Mouse (Mus musculus): ENCODE measurements around the gene Spef1. TPM values are rescaled to one million over a fixed set of nuclear protein-coding genes. Genes with fewer than 3 reads are reported as not detected.
A peak's percentile ranks its signal among the peaks of the same experiment; 100 is the strongest.
"Not testable (repeated sequence)": the region's sequence is repeated elsewhere in the genome, so short reads cannot be mapped to it uniquely, and the experiment has no call there.

Gene Spef1
- 3.1 and 3.6 TPM in 2 replicates for polyA plus RNA-seq (2015; fragmentation: Nextera tagmentation; extraction: Ambion mirVana)

GRCm38 (mm10) chr2:131186771-131187601, at the start of gene Spef1, which contains the start of gene Cdc25b:
Spef1 (minus strand) TSS chr2:131187282.
Cdc25b (plus strand) TSS chr2:131186949.
- H3K4me2 ChIP-seq (ENCODE audit: low read depth, low read length), result peak within 1 kb of the TSS; percentile 82
- peak within 1 kb of the TSS; percentile 67 for H3K27ac ChIP-seq (ENCODE audit: low read length)
- peak within 1 kb of the TSS; percentile 69 for H3K4me3 ChIP-seq (ENCODE audit: low read length)
- ATAC-seq, result peak; percentile 93
- 0 out of 2 replicates have a peak, but pooled peaks cover 6% of the 10 kb centered on the region for H3K36me3 ChIP-seq (ENCODE audit: control insufficient read depth, insufficient read depth, low read length)
- no peaks in the 10 kb centered on the region for H3K9me3 ChIP-seq (ENCODE audit: control insufficient read depth, low read length)
- WGBS, result under 1% methylated on average over 43 of the region's 43 CpGs
- H3K27me3 ChIP-seq (replicated peaks; ENCODE audit: control insufficient read depth, insufficient read depth, low read length), result no peaks in the 10 kb centered on the region
- peaks cover 25% of the 10 kb centered on the region for H3K4me1 ChIP-seq (ENCODE audit: control insufficient read depth, insufficient read depth, low read length)
- peak within 1 kb of the TSS; percentile 81 for H3K9ac ChIP-seq (ENCODE audit: low read depth, low read length)

GRCm38 (mm10) chr2:131234970-131235635, 48.0 kb upstream of the Spef1 start:
- Histone ChIP-seq H3K27ac (ENCODE audit: low read length) (peak overlapping the region; percentile 0; the same call in 1 of the 2 replicates), H3K36me3 (ENCODE audit: control insufficient read depth, insufficient read depth, low read length) (peaks cover 8% of the 10 kb centered on the region), H3K4me2 (ENCODE audit: low read depth, low read length) (peak overlapping the region; percentile 86), H3K27me3 (replicated peaks; ENCODE audit: control insufficient read depth, insufficient read depth, low read length) (no peaks in the 10 kb centered on the region), H3K9ac (ENCODE audit: low read depth, low read length) (peak overlapping the region; percentile 79), H3K9me3 (ENCODE audit: control insufficient read depth, low read length) (no peaks in the 10 kb centered on the region), H3K4me1 (ENCODE audit: control insufficient read depth, insufficient read depth, low read length) (peaks cover 25% of the 10 kb centered on the region), H3K4me3 (ENCODE audit: low read length) (peak overlapping the region; percentile 64)
- no peak for ATAC-seq
- WGBS, result 72% methylated on average over 7 of the region's 7 CpGs

GRCm38 (mm10) chr2:131234127-131234650, 47.1 kb upstream of the Spef1 start:
- Histone ChIP-seq H3K27me3 (replicated peaks; ENCODE audit: control insufficient read depth, insufficient read depth, low read length) (no peaks in the 10 kb centered on the region), H3K4me1 (ENCODE audit: control insufficient read depth, insufficient read depth, low read length) (peaks cover 25% of the 10 kb centered on the region), H3K27ac (ENCODE audit: low read length) (peak overlapping the region; percentile 66), H3K9me3 (ENCODE audit: control insufficient read depth, low read length) (no peaks in the 10 kb centered on the region), H3K4me2 (ENCODE audit: low read depth, low read length) (peak overlapping the region; percentile 86), H3K9ac (ENCODE audit: low read depth, low read length) (peak overlapping the region; percentile 79), H3K36me3 (ENCODE audit: control insufficient read depth, insufficient read depth, low read length) (0 out of 2 replicates have a peak, but pooled peaks cover 3% of the 10 kb centered on the region), H3K4me3 (ENCODE audit: low read length) (peak overlapping the region; percentile 64)
- 4% methylated on average over 28 of the region's 28 CpGs for WGBS
- ATAC-seq, result peak; percentile 59

GRCm38 (mm10) chr2:131233307-131234126, 46.4 kb upstream of the Spef1 start, which contains the start of gene Mavs:
Mavs (plus strand) TSS chr2:131234063.
- peak within 1 kb of the TSS; percentile 86 for H3K4me2 ChIP-seq (ENCODE audit: low read depth, low read length)
- H3K27ac ChIP-seq (ENCODE audit: low read length), result peak within 1 kb of the TSS; percentile 66
- peak within 1 kb of the TSS; percentile 64 for H3K4me3 ChIP-seq (ENCODE audit: low read length)
- no peaks in the 10 kb centered on the region for H3K9me3 ChIP-seq (ENCODE audit: control insufficient read depth, low read length)
- H3K4me1 ChIP-seq (ENCODE audit: control insufficient read depth, insufficient read depth, low read length), result peaks cover 25% of the 10 kb centered on the region
- no peaks in the 10 kb centered on the region for H3K27me3 ChIP-seq (replicated peaks; ENCODE audit: control insufficient read depth, insufficient read depth, low read length)
- 0 out of 2 replicates have a peak, but pooled peaks cover 3% of the 10 kb centered on the region for H3K36me3 ChIP-seq (ENCODE audit: control insufficient read depth, insufficient read depth, low read length)
- ATAC-seq, result peak; percentile 100
- H3K9ac ChIP-seq (ENCODE audit: low read depth, low read length), result peak within 1 kb of the TSS; percentile 79
- 14% methylated on average over 29 of the region's 29 CpGs for WGBS

GRCm38 (mm10) chr2:131232558-131232957, 45.5 kb upstream of the Spef1 start:
- Histone ChIP-seq H3K4me3 (ENCODE audit: low read length) (no peak overlapping the region), H3K4me2 (ENCODE audit: low read depth, low read length) (no peak overlapping the region), H3K9me3 (ENCODE audit: control insufficient read depth, low read length) (no peaks in the 10 kb centered on the region), H3K27me3 (replicated peaks; ENCODE audit: control insufficient read depth, insufficient read depth, low read length) (no peaks in the 10 kb centered on the region), H3K4me1 (ENCODE audit: control insufficient read depth, insufficient read depth, low read length) (peaks cover 25% of the 10 kb centered on the region), H3K9ac (ENCODE audit: low read depth, low read length) (no peak overlapping the region), H3K36me3 (ENCODE audit: control insufficient read depth, insufficient read depth, low read length) (0 out of 2 replicates have a peak, but pooled peaks cover 3% of the 10 kb centered on the region), H3K27ac (ENCODE audit: low read length) (no peak overlapping the region)
- 70% methylated on average over 2 of the region's 2 CpGs for WGBS
- ATAC-seq, result no peak; the same call in 1 of the 2 replicates

- no peaks in the 10 kb centered on the region for H3K27me3 ChIP-seq (replicated peaks; ENCODE audit: control insufficient read depth, insufficient read depth, low read length)
- no peak for ATAC-seq
- 89% methylated on average over 3 of the region's 3 CpGs for WGBS
These were observed 40.2 kb upstream of the Spef1 start for GRCm38 (mm10) chr2:131227243-131227642.

GRCm38 (mm10) chr2:131226669-131227068, 39.6 kb upstream of the Spef1 start:
- H3K27ac ChIP-seq (ENCODE audit: low read length); H3K9me3 ChIP-seq (ENCODE audit: control insufficient read depth, low read length); ATAC-seq; H3K4me1 ChIP-seq (ENCODE audit: control insufficient read depth, insufficient read depth, low read length); H3K36me3 ChIP-seq (ENCODE audit: control insufficient read depth, insufficient read depth, low read length); H3K4me2 ChIP-seq (ENCODE audit: low read depth, low read length); H3K27me3 ChIP-seq (replicated peaks; ENCODE audit: control insufficient read depth, insufficient read depth, low read length); H3K9ac ChIP-seq (ENCODE audit: low read depth, low read length); H3K4me3 ChIP-seq (ENCODE audit: low read length): not testable (repeated sequence)
- WGBS, result 73% methylated on average over 2 of the region's 2 CpGs

More at GRCm38 (mm10) chr2:131227243-131227642, 40.2 kb upstream of the Spef1 start:
- peaks cover 6% of the 10 kb centered on the region; the same call in 1 of the 2 replicates for H3K4me1 ChIP-seq (ENCODE audit: control insufficient read depth, insufficient read depth, low read length)
- no peak overlapping the region for H3K27ac ChIP-seq (ENCODE audit: low read length)
- no peaks in the 10 kb centered on the region for H3K36me3 ChIP-seq (ENCODE audit: control insufficient read depth, insufficient read depth, low read length)
- H3K4me3 ChIP-seq (ENCODE audit: low read length), result no peak overlapping the region
- H3K4me2 ChIP-seq (ENCODE audit: low read depth, low read length), result no peak overlapping the region
- no peak overlapping the region for H3K9ac ChIP-seq (ENCODE audit: low read depth, low read length)
- no peaks in the 10 kb centered on the region for H3K9me3 ChIP-seq (ENCODE audit: control insufficient read depth, low read length)

GRCm38 (mm10) chr2:131225178-131225577, 38.1 kb upstream of the Spef1 start:
- ATAC-seq, result no peak

More at GRCm38 (mm10) chr2:131225178-131225577, 38.1 kb upstream of the Spef1 start:
- Histone ChIP-seq H3K9ac (ENCODE audit: low read depth, low read length) (no peak overlapping the region), H3K36me3 (ENCODE audit: control insufficient read depth, insufficient read depth, low read length) (no peaks in the 10 kb centered on the region), H3K4me2 (ENCODE audit: low read depth, low read length) (no peak overlapping the region), H3K27me3 (replicated peaks; ENCODE audit: control insufficient read depth, insufficient read depth, low read length) (no peaks in the 10 kb centered on the region), H3K4me3 (ENCODE audit: low read length) (no peak overlapping the region), H3K9me3 (ENCODE audit: control insufficient read depth, low read length) (no peaks in the 10 kb centered on the region), H3K4me1 (ENCODE audit: control insufficient read depth, insufficient read depth, low read length) (peaks cover 6% of the 10 kb centered on the region; the same call in 1 of the 2 replicates), H3K27ac (ENCODE audit: low read length) (no peak overlapping the region)
- WGBS, result 81% methylated on average over 6 of the region's 6 CpGs
